Mouse (Mus musculus): ENCODE measurements at regions not wholly inside any gene's neighbourhood (a gene's known extent, or its start where the extent isn't known, plus 50 kb on each side); places are given as distances from the start of the nearest gene placed in this dataset.

DNA sequence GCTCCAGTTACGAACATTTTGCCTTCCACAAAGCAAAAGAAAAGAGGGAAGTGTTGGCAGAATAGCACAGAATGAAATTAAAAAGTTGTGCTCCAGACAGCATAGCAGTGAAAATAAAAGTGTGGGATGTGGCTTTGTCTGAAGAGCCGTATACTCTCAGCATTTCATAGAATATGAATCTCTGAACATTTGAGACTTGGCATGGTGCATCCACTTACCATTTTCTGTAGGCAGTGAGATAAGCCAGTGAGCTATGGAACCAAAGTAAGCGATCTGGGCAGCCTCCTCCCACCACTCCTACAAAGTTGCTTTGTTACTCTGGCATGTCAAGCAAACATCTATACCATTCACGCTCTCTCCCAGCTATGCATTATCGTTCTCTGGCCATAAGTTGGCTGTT lies 286.0 kb downstream of the Arl4a start:
- Histone ChIP-seq H3K4me3 (ENCODE audit: low read depth, low read length) (no peak overlapping the region), H3K36me3 (replicated peaks) (no peaks in the 10 kb centered on the region), H3K4me1 (ENCODE audit: insufficient read depth, low read depth, low read length) (no peaks in the 10 kb centered on the region), H3K27me3 (ENCODE audit: insufficient read depth, low read length) (no peaks in the 10 kb centered on the region), H3K9me3 (replicated peaks) (no peaks in the 10 kb centered on the region)
- ATAC-seq (ENCODE audit: extremely low read depth, insufficient number of reproducible peaks, low FRiP score, poor library complexity, severe bottlenecking), result no peak
- no peak for DNase-seq (ENCODE audit: low spot score)
- TF ChIP-seq TAL1 (conservative IDR thresholded peaks at IDR 0.05; ENCODE audit: low read depth, low read length) (no peak), GATA2 (IDR thresholded peaks at IDR 0.05; ENCODE audit: borderline replicate concordance, low read depth, low read length) (no peak), GATA1 (IDR thresholded peaks at IDR 0.05; ENCODE audit: borderline replicate concordance, low read length) (no peak), POLR2AphosphoS5 (IDR thresholded peaks at IDR 0.05; ENCODE audit: insufficient replicate concordance, low read depth, low read length) (no peak), CTCF (IDR thresholded peaks at IDR 0.05; ENCODE audit: low read depth, low read length) (no peak)

DNA sequence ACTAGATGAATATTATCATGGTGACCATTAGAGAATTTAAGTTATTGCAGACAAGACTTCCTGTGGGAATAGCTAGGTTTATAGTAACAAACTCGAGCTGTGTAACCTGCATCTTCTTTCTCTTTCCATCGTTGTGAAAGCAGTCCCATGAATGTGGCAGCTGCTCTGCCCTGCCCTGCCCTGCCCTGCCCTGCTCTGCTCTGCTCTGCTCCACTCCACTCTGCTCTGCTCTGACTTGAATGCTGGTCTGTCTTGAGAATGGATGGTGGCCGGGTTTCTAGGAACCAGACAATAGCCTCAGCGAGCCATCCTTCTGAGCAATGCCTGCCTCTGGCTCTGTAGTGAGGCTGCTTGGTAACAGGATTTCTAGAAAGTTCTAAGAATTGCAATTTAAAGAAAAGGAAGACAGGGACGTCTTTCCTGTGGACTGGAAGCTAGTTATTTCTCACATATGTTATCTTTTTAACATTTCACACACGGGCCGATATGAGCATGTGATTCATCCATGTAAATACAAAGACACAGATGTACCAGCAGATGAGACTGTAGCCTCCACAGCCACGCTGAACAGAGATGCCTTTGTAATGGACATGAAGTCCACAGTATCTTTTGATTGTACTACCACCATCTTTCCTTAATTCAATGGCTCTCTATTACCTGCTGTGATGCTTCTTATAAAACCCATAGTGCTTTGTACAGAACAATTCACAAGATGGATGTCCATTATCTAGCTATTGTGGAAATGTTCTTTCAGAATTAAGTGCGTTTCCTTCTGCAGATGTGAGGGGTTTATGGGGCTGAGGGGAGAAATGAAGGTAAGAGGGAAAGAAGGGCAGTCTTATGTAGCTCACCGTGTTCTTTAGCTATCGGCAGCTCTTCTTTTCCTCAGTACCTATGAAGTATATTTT lies 295.4 kb downstream of the Arl4a start:
- no peak for DNase-seq (ENCODE audit: low spot score)
- no peak for ATAC-seq (ENCODE audit: extremely low read depth, insufficient number of reproducible peaks, low FRiP score, poor library complexity, severe bottlenecking)
- no peaks in the 10 kb centered on the region for H3K27me3 ChIP-seq (ENCODE audit: insufficient read depth, low read length)
- no peaks in the 10 kb centered on the region; the same call in 1 of the 2 replicates for H3K4me1 ChIP-seq (ENCODE audit: insufficient read depth, low read depth, low read length)
- no peak overlapping the region for H3K4me3 ChIP-seq (ENCODE audit: low read depth, low read length)
- H3K36me3 ChIP-seq (replicated peaks), result no peaks in the 10 kb centered on the region
- TF ChIP-seq GATA2 (IDR thresholded peaks at IDR 0.05; ENCODE audit: borderline replicate concordance, low read depth, low read length) (no peak), TAL1 (conservative IDR thresholded peaks at IDR 0.05; ENCODE audit: low read depth, low read length) (no peak), POLR2AphosphoS5 (IDR thresholded peaks at IDR 0.05; ENCODE audit: insufficient replicate concordance, low read depth, low read length) (no peak), GATA1 (IDR thresholded peaks at IDR 0.05; ENCODE audit: borderline replicate concordance, low read length) (no peak), CTCF (IDR thresholded peaks at IDR 0.05; ENCODE audit: low read depth, low read length) (no peak)
- H3K9me3 ChIP-seq (replicated peaks), result no peaks in the 10 kb centered on the region

DNA sequence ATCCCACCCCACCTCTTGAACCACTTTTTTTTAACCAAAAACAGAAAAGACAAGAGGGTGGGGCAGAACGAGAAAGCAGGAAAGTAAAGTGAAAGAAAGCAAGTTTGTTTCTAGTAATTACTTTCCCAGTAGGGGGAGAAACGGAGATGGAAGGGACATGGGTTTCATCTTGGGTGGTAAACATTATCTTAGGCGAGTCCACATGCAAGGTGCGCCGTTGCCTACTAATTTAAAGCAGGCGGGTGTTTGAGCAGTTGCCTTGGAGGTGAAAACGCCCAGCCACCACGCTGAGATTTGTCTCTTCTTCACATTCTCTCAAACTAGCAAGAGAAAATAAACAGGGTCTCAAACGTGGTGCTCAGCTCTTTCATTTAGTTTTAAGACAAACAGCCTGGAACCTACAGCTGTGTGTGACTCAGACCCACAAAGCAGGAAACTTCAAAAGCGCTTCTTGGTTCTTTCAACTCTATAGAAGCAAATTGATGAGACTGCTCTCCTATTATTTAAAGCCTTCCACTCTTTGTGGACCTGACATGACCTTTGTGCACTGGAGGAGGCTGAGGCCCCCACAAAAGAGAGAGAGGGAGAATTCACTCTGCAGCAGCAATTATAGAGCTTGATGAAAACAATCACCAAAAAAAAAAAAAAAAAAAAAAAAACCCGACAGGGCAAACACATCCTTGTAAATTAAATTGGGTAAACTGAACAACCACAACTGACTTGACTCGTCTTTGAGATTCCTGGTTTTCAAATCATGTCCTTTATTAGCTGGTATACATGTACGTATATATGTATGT lies 296.6 kb downstream of the Arl4a start:
- Histone ChIP-seq H3K9me3 (replicated peaks) (no peaks in the 10 kb centered on the region), H3K36me3 (replicated peaks) (no peaks in the 10 kb centered on the region), H3K27me3 (ENCODE audit: insufficient read depth, low read length) (no peaks in the 10 kb centered on the region), H3K4me1 (ENCODE audit: insufficient read depth, low read depth, low read length) (no peaks in the 10 kb centered on the region; the same call in 1 of the 2 replicates), H3K4me3 (ENCODE audit: low read depth, low read length) (no peak overlapping the region)
- ATAC-seq (ENCODE audit: extremely low read depth, insufficient number of reproducible peaks, low FRiP score, poor library complexity, severe bottlenecking), result no peak
- no peak for TF ChIP-seq TAL1 (conservative IDR thresholded peaks at IDR 0.05; ENCODE audit: low read depth, low read length)
- no peak for TF ChIP-seq CTCF (IDR thresholded peaks at IDR 0.05; ENCODE audit: low read depth, low read length)
- TF ChIP-seq GATA1 (IDR thresholded peaks at IDR 0.05; ENCODE audit: borderline replicate concordance, low read length), result no peak
- no peak for TF ChIP-seq GATA2 (IDR thresholded peaks at IDR 0.05; ENCODE audit: borderline replicate concordance, low read depth, low read length)
- TF ChIP-seq POLR2AphosphoS5 (IDR thresholded peaks at IDR 0.05; ENCODE audit: insufficient replicate concordance, low read depth, low read length), result no peak
- no peak for DNase-seq (ENCODE audit: low spot score)

DNA sequence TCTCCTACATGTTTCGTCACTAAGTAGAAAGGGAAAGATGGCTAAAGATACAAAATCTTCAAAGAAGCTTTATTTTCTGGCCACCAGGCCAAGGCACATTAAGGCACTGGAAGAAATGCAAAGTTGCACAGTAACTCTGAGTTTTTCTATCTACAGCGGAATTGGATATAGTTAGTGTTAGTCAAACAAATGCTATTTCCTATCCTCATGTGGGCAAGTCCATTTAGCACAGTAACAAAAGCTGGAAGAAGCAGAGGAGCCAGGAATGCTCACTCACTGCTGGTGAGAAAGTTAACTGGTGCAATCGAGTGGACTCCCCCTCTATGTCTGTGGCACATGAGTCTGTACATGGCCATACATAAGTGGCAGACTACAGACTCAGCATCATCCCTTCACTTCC lies 300.9 kb downstream of the Arl4a start:
- DNase-seq (ENCODE audit: low spot score) (no peak), ATAC-seq (ENCODE audit: extremely low read depth, insufficient number of reproducible peaks, low FRiP score, poor library complexity, severe bottlenecking) (no peak)
- TF ChIP-seq TAL1 (conservative IDR thresholded peaks at IDR 0.05; ENCODE audit: low read depth, low read length) (no peak), GATA2 (IDR thresholded peaks at IDR 0.05; ENCODE audit: borderline replicate concordance, low read depth, low read length) (no peak), GATA1 (IDR thresholded peaks at IDR 0.05; ENCODE audit: borderline replicate concordance, low read length) (no peak), CTCF (IDR thresholded peaks at IDR 0.05; ENCODE audit: low read depth, low read length) (no peak), POLR2AphosphoS5 (IDR thresholded peaks at IDR 0.05; ENCODE audit: insufficient replicate concordance, low read depth, low read length) (no peak)
- Histone ChIP-seq H3K4me1 (ENCODE audit: insufficient read depth, low read depth, low read length) (no peaks in the 10 kb centered on the region), H3K27me3 (ENCODE audit: insufficient read depth, low read length) (no peaks in the 10 kb centered on the region), H3K9me3 (replicated peaks) (no peaks in the 10 kb centered on the region), H3K36me3 (replicated peaks) (no peaks in the 10 kb centered on the region), H3K4me3 (ENCODE audit: low read depth, low read length) (no peak overlapping the region)

DNA sequence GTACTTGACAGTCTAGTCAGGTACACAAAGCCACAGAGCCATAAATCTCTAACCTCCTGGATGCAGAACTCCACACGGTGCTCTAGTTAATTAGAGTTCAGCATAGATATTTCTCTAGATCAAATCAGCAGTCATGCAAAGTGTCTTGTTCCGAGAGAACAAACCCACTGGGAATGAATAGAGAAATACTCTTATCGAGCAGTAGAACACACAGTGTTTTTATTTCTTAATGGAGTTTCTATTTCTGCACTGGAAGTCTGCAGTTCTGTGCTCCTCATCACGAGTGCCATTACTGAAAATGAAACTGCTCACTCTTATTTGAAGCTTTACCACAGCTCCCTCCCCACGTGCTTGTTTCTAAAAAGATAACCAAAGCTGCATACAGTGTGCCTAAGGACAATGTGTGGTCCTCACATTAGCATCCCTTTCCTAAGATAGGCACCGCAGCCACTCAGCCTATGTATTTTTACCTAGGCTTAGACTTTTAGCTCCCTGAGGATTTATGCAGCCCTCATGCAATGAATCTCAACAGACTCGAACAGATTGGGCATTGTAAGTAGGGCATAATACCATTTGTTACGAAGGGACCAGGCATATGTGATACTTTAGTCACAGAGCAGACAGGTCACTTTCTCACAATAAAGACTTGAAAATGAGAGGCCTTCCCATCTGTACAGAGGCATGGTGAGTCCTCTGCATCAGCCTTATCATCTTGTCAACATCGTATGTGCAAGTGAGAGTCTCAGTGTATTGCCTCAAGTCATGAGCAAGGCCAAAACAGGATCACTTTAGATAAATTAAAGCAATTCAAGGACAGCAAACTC lies 301.5 kb downstream of the Arl4a start:
- TF ChIP-seq POLR2AphosphoS5 (IDR thresholded peaks at IDR 0.05; ENCODE audit: insufficient replicate concordance, low read depth, low read length) (no peak), GATA1 (IDR thresholded peaks at IDR 0.05; ENCODE audit: borderline replicate concordance, low read length) (no peak), TAL1 (conservative IDR thresholded peaks at IDR 0.05; ENCODE audit: low read depth, low read length) (no peak), GATA2 (IDR thresholded peaks at IDR 0.05; ENCODE audit: borderline replicate concordance, low read depth, low read length) (no peak), CTCF (IDR thresholded peaks at IDR 0.05; ENCODE audit: low read depth, low read length) (no peak)
- Histone ChIP-seq H3K27me3 (ENCODE audit: insufficient read depth, low read length) (no peaks in the 10 kb centered on the region), H3K9me3 (replicated peaks) (no peaks in the 10 kb centered on the region), H3K4me3 (ENCODE audit: low read depth, low read length) (no peak overlapping the region), H3K36me3 (replicated peaks) (no peaks in the 10 kb centered on the region), H3K4me1 (ENCODE audit: insufficient read depth, low read depth, low read length) (no peaks in the 10 kb centered on the region)
- DNase-seq (ENCODE audit: low spot score) (no peak), ATAC-seq (ENCODE audit: extremely low read depth, insufficient number of reproducible peaks, low FRiP score, poor library complexity, severe bottlenecking) (no peak)

Data from G1E (cell line).